Mouse (Mus musculus) liver, adult 2 months (tissue): Measurements from ENCODE around the gene Agap1.

Source experiments
- CTCF ChIP-seq: fragments of 200-500 bp; IDR thresholded peaks from 2 replicates; pipeline ENCODE4 v1.5.1; 2011; ENCODE audit warnings: low read depth, low read length, control low read depth
- POLR2A ChIP-seq: fragments of 200-500 bp; IDR thresholded peaks from 2 replicates; pipeline ENCODE4 v1.6.1; 2011; ENCODE audit warnings: low read length, control low read depth; ENCODE audit not compliant: insufficient read depth; ENCODE audit errors: extremely low read depth

GRCm38 (mm10) chr1:89574941-89575890, 120.6 kb downstream of the Agap1 start:
- TF ChIP-seq CTCF (no peak), POLR2A (no peak)
